Mouse (Mus musculus): ENCODE data around the gene Prpf19. TPM values are rescaled to one million over a fixed set of nuclear protein-coding genes. Genes with fewer than 3 reads are reported as not detected.

The Prpf19 gene
- polyA plus RNA-seq, 1 experiment from 2014 or later, result 13.6 TPM

GRCm38 (mm10) chr19:10914870-10915269 is 19.8 kb downstream of the Prpf19 start:
- Histone ChIP-seq H3K9ac (no peak overlapping the region), H3K27ac (replicated peaks) (no peak overlapping the region), H3K9me3 (replicated peaks) (no peaks in the 10 kb centered on the region), H3K4me3 (replicated peaks) (no peak overlapping the region), H3K4me1 (replicated peaks) (no peaks in the 10 kb centered on the region; the same call in 1 of the 2 replicates), H3K27me3 (0 out of 2 replicates have a peak, but pooled peaks cover 16% of the 10 kb centered on the region), H3K36me3 (replicated peaks) (no peaks in the 10 kb centered on the region), H3K4me2 (no peak overlapping the region)
- no peak for ATAC-seq (ENCODE audit: insufficient read depth)
- WGBS (ENCODE audit: insufficient replicate concordance), result 33% methylated on average over 2 of the region's 2 CpGs

- Histone ChIP-seq H3K9me3 (replicated peaks) (no peaks in the 10 kb centered on the region), H3K4me3 (replicated peaks) (no peak overlapping the region), H3K27me3 (0 out of 2 replicates have a peak, but pooled peaks cover 16% of the 10 kb centered on the region), H3K36me3 (replicated peaks) (no peaks in the 10 kb centered on the region), H3K4me1 (replicated peaks) (no peaks in the 10 kb centered on the region; the same call in 1 of the 2 replicates), H3K9ac (no peak overlapping the region), H3K27ac (replicated peaks) (no peak overlapping the region), H3K4me2 (no peak overlapping the region)
- ATAC-seq (ENCODE audit: insufficient read depth), result no peak
- WGBS (ENCODE audit: insufficient replicate concordance), result 39% methylated on average over 5 of the region's 5 CpGs
These were observed 21.5 kb downstream of the Prpf19 start for GRCm38 (mm10) chr19:10916506-10916905.

GRCm38 (mm10) chr19:10918321-10918991 is 23.4 kb downstream of the Prpf19 start:
- 68% methylated on average over 10 of the region's 10 CpGs for WGBS (ENCODE audit: insufficient replicate concordance)
- Histone ChIP-seq H3K27ac (replicated peaks) (no peak overlapping the region), H3K27me3 (0 out of 2 replicates have a peak, but pooled peaks cover 16% of the 10 kb centered on the region), H3K4me1 (replicated peaks) (no peaks in the 10 kb centered on the region; the same call in 1 of the 2 replicates), H3K4me3 (replicated peaks) (no peak overlapping the region), H3K36me3 (replicated peaks) (no peaks in the 10 kb centered on the region), H3K4me2 (no peak overlapping the region), H3K9me3 (replicated peaks) (no peaks in the 10 kb centered on the region), H3K9ac (no peak overlapping the region)
- no peak for ATAC-seq (ENCODE audit: insufficient read depth)

- Histone ChIP-seq H3K4me1 (replicated peaks) (no peaks in the 10 kb centered on the region; the same call in 1 of the 2 replicates), H3K4me3 (replicated peaks) (no peak within 1 kb of the TSS), H3K9me3 (replicated peaks) (no peaks in the 10 kb centered on the region), H3K27ac (replicated peaks) (no peak within 1 kb of the TSS), H3K27me3 (0 out of 2 replicates have a peak, but pooled peaks cover 2% of the 10 kb centered on the region), H3K36me3 (replicated peaks) (no peaks in the 10 kb centered on the region), H3K9ac (no peak within 1 kb of the TSS), H3K4me2 (no peak within 1 kb of the TSS)
- 49% methylated on average over 2 of the region's 2 CpGs for WGBS (ENCODE audit: insufficient replicate concordance)
- ATAC-seq (ENCODE audit: insufficient read depth), result no peak
These were observed 25.5 kb downstream of the Prpf19 start, which contains the start of gene Zp1 for GRCm38 (mm10) chr19:10920532-10920931. Gene Zp1, minus strand, starts transcription at chr19:10920632.

- no peak overlapping the region for H3K4me2 ChIP-seq
- H3K4me1 ChIP-seq (replicated peaks), result no peaks in the 10 kb centered on the region; the same call in 1 of the 2 replicates
- no peak overlapping the region for H3K4me3 ChIP-seq (replicated peaks)
- H3K9ac ChIP-seq, result no peak overlapping the region
- 45% methylated on average over 3 of the region's 3 CpGs for WGBS (ENCODE audit: insufficient replicate concordance)
- no peaks in the 10 kb centered on the region for H3K36me3 ChIP-seq (replicated peaks)
- no peak for ATAC-seq (ENCODE audit: insufficient read depth)
- H3K27ac ChIP-seq (replicated peaks), result no peak overlapping the region
- H3K9me3 ChIP-seq (replicated peaks), result no peaks in the 10 kb centered on the region
- no peaks in the 10 kb centered on the region for H3K27me3 ChIP-seq
These were observed 26.0 kb downstream of the Prpf19 start for GRCm38 (mm10) chr19:10921058-10921457.

GRCm38 (mm10) chr19:10924220-10924619 is 29.2 kb downstream of the Prpf19 start:
- Histone ChIP-seq H3K9me3 (replicated peaks) (no peaks in the 10 kb centered on the region), H3K9ac (no peak overlapping the region), H3K4me3 (replicated peaks) (no peak overlapping the region), H3K4me2 (no peak overlapping the region), H3K4me1 (replicated peaks) (no peaks in the 10 kb centered on the region), H3K27ac (replicated peaks) (no peak overlapping the region), H3K36me3 (replicated peaks) (no peaks in the 10 kb centered on the region), H3K27me3 (no peaks in the 10 kb centered on the region)
- no peak for ATAC-seq (ENCODE audit: insufficient read depth)
- WGBS (ENCODE audit: insufficient replicate concordance), result 42% methylated on average over 4 of the region's 4 CpGs

- no peaks in the 10 kb centered on the region for H3K9me3 ChIP-seq (replicated peaks)
- H3K9ac ChIP-seq, result no peak overlapping the region
- WGBS (ENCODE audit: insufficient replicate concordance), result 53% methylated on average over 6 of the region's 6 CpGs
- no peak for ATAC-seq (ENCODE audit: insufficient read depth)
- no peaks in the 10 kb centered on the region for H3K27me3 ChIP-seq
- no peak overlapping the region for H3K4me2 ChIP-seq
- 0 out of 2 replicates have a peak, but pooled peaks cover 2% of the 10 kb centered on the region for H3K4me1 ChIP-seq (replicated peaks)
- no peak overlapping the region for H3K27ac ChIP-seq (replicated peaks)
- H3K4me3 ChIP-seq (replicated peaks), result no peak overlapping the region
- H3K36me3 ChIP-seq (replicated peaks), result no peaks in the 10 kb centered on the region
These were observed 31.1 kb downstream of the Prpf19 start for GRCm38 (mm10) chr19:10926123-10926621.

GRCm38 (mm10) chr19:10926666-10927065 is 31.6 kb downstream of the Prpf19 start:
- no peak for ATAC-seq (ENCODE audit: insufficient read depth)
- H3K27ac ChIP-seq (replicated peaks), result no peak overlapping the region
- H3K27me3 ChIP-seq, result no peaks in the 10 kb centered on the region
- 52% methylated on average over 4 of the region's 4 CpGs for WGBS (ENCODE audit: insufficient replicate concordance)
- no peaks in the 10 kb centered on the region for H3K9me3 ChIP-seq (replicated peaks)
- no peak overlapping the region for H3K4me3 ChIP-seq (replicated peaks)
- H3K9ac ChIP-seq, result no peak overlapping the region
- H3K4me2 ChIP-seq, result no peak overlapping the region
- H3K4me1 ChIP-seq (replicated peaks), result 0 out of 2 replicates have a peak, but pooled peaks cover 2% of the 10 kb centered on the region
- no peaks in the 10 kb centered on the region for H3K36me3 ChIP-seq (replicated peaks)

GRCm38 (mm10) chr19:10930641-10931040 is 35.6 kb downstream of the Prpf19 start:
- ATAC-seq (ENCODE audit: insufficient read depth), result no peak
- H3K9me3 ChIP-seq (replicated peaks), result no peaks in the 10 kb centered on the region
- H3K4me2 ChIP-seq, result no peak overlapping the region
- WGBS (ENCODE audit: insufficient replicate concordance), result 39% methylated on average over 2 of the region's 2 CpGs
- no peak overlapping the region for H3K4me3 ChIP-seq (replicated peaks)
- H3K9ac ChIP-seq, result no peak overlapping the region
- H3K27me3 ChIP-seq, result no peaks in the 10 kb centered on the region
- H3K36me3 ChIP-seq (replicated peaks), result no peaks in the 10 kb centered on the region
- H3K4me1 ChIP-seq (replicated peaks), result 0 out of 2 replicates have a peak, but pooled peaks cover 4% of the 10 kb centered on the region
- H3K27ac ChIP-seq (replicated peaks), result no peak overlapping the region

GRCm38 (mm10) chr19:10935029-10935428 is 40.0 kb downstream of the Prpf19 start:
- Histone ChIP-seq H3K27ac (replicated peaks) (no peak overlapping the region), H3K36me3 (replicated peaks) (no peaks in the 10 kb centered on the region)
- no peak for ATAC-seq (ENCODE audit: insufficient read depth)

GRCm38 (mm10) chr19:10936077-10936476 is 41.0 kb downstream of the Prpf19 start:
- Histone ChIP-seq H3K9ac (no peak overlapping the region), H3K36me3 (replicated peaks) (no peaks in the 10 kb centered on the region), H3K27ac (replicated peaks) (no peak overlapping the region), H3K4me2 (no peak overlapping the region), H3K27me3 (no peaks in the 10 kb centered on the region), H3K9me3 (replicated peaks) (no peaks in the 10 kb centered on the region), H3K4me3 (replicated peaks) (no peak overlapping the region), H3K4me1 (replicated peaks) (peaks cover 33% of the 10 kb centered on the region)
- ATAC-seq (ENCODE audit: insufficient read depth), result no peak
- 77% methylated on average over 5 of the region's 5 CpGs for WGBS (ENCODE audit: insufficient replicate concordance)

More at GRCm38 (mm10) chr19:10935029-10935428, 40.0 kb downstream of the Prpf19 start:
- H3K9ac ChIP-seq, result no peak overlapping the region
- H3K4me3 ChIP-seq (replicated peaks), result no peak overlapping the region
- H3K9me3 ChIP-seq (replicated peaks), result no peaks in the 10 kb centered on the region
- H3K27me3 ChIP-seq, result no peaks in the 10 kb centered on the region
- H3K4me2 ChIP-seq, result no peak overlapping the region
- H3K4me1 ChIP-seq (replicated peaks), result peaks cover 25% of the 10 kb centered on the region
- 40% methylated on average over 5 of the region's 5 CpGs for WGBS (ENCODE audit: insufficient replicate concordance)

Measured in liver, embryonic 15.5 days (tissue).